Mouse (Mus musculus) limb, embryonic 12.5 days (tissue): ENCODE data around the gene Tmem88b. TPM values are rescaled to one million over a fixed set of nuclear protein-coding genes. Genes with fewer than 3 reads are reported as not detected.
"Not testable (repeated sequence)": the region's sequence is repeated elsewhere in the genome, so short reads cannot be mapped to it uniquely, and the experiment has no call there.

Experiments
- ATAC-seq: fragments of 200-750 bp; cut with Nextera tagmentation; 2 replicates; pipeline ENCODE4 v1.8.0; 2017; ENCODE audit warnings: low read depth, moderate TSS enrichment; ENCODE audit not compliant: insufficient number of reproducible peaks, insufficient read depth, low FRiP score, low TSS enrichment
- H3K27ac ChIP-seq: fragments of 300-500 bp; sonication (generic); 2 replicates; pipeline ENCODE4 v1.5.1; 2016; ENCODE audit warnings: mild to moderate bottlenecking, moderate library complexity
- H3K27me3 ChIP-seq: fragments of 300-500 bp; sonication (generic); 2 replicates; pipeline ENCODE4 v1.6.1; 2016; ENCODE audit warnings: mild to moderate bottlenecking, moderate library complexity
- H3K36me3 ChIP-seq: fragments of 300-500 bp; sonication (generic); 2 replicates; pipeline ENCODE4 v1.6.1; 2016; ENCODE audit warnings: mild to moderate bottlenecking, moderate library complexity
- H3K4me1 ChIP-seq: fragments of 300-500 bp; sonication (generic); replicated peaks from 2 replicates; pipeline ENCODE4 v1.6.1; 2016
- H3K4me2 ChIP-seq: fragments of 300-500 bp; sonication (generic); 2 replicates; pipeline ENCODE4 v1.6.1; 2016; ENCODE audit warnings: mild to moderate bottlenecking, moderate library complexity
- H3K4me3 ChIP-seq: fragments of 300-500 bp; sonication (generic); replicated peaks from 2 replicates; pipeline ENCODE4 v1.5.1; 2016; ENCODE audit warnings: mild to moderate bottlenecking
- H3K9ac ChIP-seq: fragments of 300-500 bp; sonication (generic); replicated peaks from 2 replicates; pipeline ENCODE4 v1.6.1; 2016; ENCODE audit warnings: mild to moderate bottlenecking, moderate library complexity
- H3K9me3 ChIP-seq: fragments of 300-500 bp; sonication (generic); 2 replicates; pipeline ENCODE4 v1.6.1; 2016; ENCODE audit warnings: mild to moderate bottlenecking, moderate library complexity
- WGBS: fragments of 180-500 bp; shearing (Covaris S2); methylation state at CpG from one replicate; pipeline ENCODE4 v1.1.7; 2016; 5-methylcytosine and 5-hydroxymethylcytosine counted together
- polyA plus RNA-seq: library from polyadenylated mRNA; unstranded; fragments of >200 nt; fragmentation: Nextera tagmentation; extraction: Ambion mirVana; gene quantifications from 2 replicates; pipeline ENCODE4 v1.2.1, GENCODE M21; 2016

Gene Tmem88b
- polyA plus RNA-seq, 1 experiment from 2014 or later, result 0.50 TPM

- not testable (repeated sequence) for H3K9ac ChIP-seq, H3K27ac ChIP-seq, H3K9me3 ChIP-seq, H3K4me3 ChIP-seq, H3K4me1 ChIP-seq, H3K4me2 ChIP-seq, ATAC-seq, H3K36me3 ChIP-seq
- H3K27me3 ChIP-seq, result peaks cover 18% of the 10 kb centered on the region
- WGBS, result 81% methylated on average over 4 of the region's 4 CpGs
These were observed 3.2 kb upstream of the Tmem88b start for GRCm38 (mm10) chr4:155788833-155789232.

DNA sequence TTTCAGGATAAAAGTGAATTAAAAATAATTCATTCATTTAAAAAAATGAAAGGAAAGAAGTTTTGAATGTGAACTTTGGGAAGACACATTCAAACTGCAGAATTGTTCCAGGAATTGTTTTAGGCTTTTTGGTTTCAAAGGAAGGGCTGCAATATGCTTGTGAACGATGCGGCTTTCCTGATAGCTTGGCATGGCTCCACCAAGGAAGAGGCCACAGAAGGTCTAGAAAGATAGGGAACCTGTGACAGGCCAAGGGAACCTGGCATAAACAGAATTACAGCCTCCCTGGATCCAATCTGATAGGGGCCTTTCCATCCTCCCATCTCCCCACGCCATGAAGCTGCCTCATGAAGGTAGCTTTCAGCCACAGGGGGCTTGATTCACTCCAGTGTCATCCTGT is 2.6 kb upstream of the Tmem88b start:
- no peak overlapping the region for H3K4me2 ChIP-seq
- WGBS, result 72% methylated on average over 3 of the region's 3 CpGs

DNA sequence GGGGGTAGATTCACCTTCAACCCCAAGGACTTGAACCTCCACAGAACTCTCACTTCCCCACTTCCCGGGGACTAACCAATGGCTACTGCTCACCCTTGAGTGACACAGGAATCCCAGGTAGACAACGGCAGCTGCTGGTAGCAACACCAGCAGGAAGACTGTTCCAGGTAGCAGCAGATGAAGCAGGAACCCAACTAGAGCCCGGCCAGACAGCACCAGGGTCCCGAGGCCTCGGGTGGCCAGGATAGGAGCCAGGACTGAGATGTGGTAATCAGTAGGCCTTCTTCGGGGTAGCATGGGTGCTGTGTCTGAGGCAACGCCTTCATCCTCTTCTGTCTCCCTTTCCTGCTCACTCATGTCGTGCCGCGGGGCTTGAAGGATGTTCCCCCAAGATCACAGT is 428 bp downstream of the Tmem88b start:
- H3K4me1 ChIP-seq, result peaks cover 13% of the 10 kb centered on the region
- no peak overlapping the region for H3K4me3 ChIP-seq
- H3K36me3 ChIP-seq, result no peaks in the 10 kb centered on the region
- H3K4me2 ChIP-seq, result peak overlapping the region; percentile 71; the same call in 1 of the 2 replicates
- no peaks in the 10 kb centered on the region for H3K27me3 ChIP-seq
- WGBS, result 80% methylated on average over 10 of the region's 10 CpGs
- H3K27ac ChIP-seq, result peak overlapping the region; percentile 35; the same call in 1 of the 2 replicates
- H3K9me3 ChIP-seq, result no peaks in the 10 kb centered on the region
- 0 out of 2 replicates have a peak overlapping the region, but pooled peaks have one; percentile 31 for H3K9ac ChIP-seq
- ATAC-seq, result no peak

More for the DNA sequence above, 2.6 kb upstream of the Tmem88b start:
- Histone ChIP-seq H3K9me3 (no peaks in the 10 kb centered on the region), H3K27me3 (peaks cover 18% of the 10 kb centered on the region), H3K27ac (no peak overlapping the region), H3K4me3 (no peak overlapping the region), H3K9ac (no peak overlapping the region), H3K36me3 (no peaks in the 10 kb centered on the region), H3K4me1 (peaks cover 9% of the 10 kb centered on the region)
- ATAC-seq, result no peak

- WGBS, result under 1% methylated on average over 52 of the region's 52 CpGs
- ATAC-seq, result peak; percentile 70
- Histone ChIP-seq H3K9ac (peak overlapping the region; percentile 80), H3K4me3 (peak overlapping the region; percentile 61), H3K4me2 (peak overlapping the region; percentile 71), H3K36me3 (no peaks in the 10 kb centered on the region), H3K4me1 (peaks cover 13% of the 10 kb centered on the region), H3K27ac (peak overlapping the region; percentile 74), H3K27me3 (no peaks in the 10 kb centered on the region), H3K9me3 (no peaks in the 10 kb centered on the region)
These were observed 1.5 kb downstream of the Tmem88b start for GRCm38 (mm10) chr4:155784081-155784701.

GRCm38 (mm10) chr4:155783486-155784080 is 2.1 kb downstream of the Tmem88b start:
- Histone ChIP-seq H3K4me3 (peak overlapping the region; percentile 61), H3K27ac (peak overlapping the region; percentile 74), H3K9ac (peak overlapping the region; percentile 80; the same call in 1 of the 2 replicates), H3K4me1 (peaks cover 13% of the 10 kb centered on the region), H3K9me3 (no peaks in the 10 kb centered on the region), H3K36me3 (no peaks in the 10 kb centered on the region), H3K27me3 (no peaks in the 10 kb centered on the region), H3K4me2 (peak overlapping the region; percentile 71)
- ATAC-seq, result no peak
- WGBS, result 47% methylated on average over 16 of the region's 16 CpGs

DNA sequence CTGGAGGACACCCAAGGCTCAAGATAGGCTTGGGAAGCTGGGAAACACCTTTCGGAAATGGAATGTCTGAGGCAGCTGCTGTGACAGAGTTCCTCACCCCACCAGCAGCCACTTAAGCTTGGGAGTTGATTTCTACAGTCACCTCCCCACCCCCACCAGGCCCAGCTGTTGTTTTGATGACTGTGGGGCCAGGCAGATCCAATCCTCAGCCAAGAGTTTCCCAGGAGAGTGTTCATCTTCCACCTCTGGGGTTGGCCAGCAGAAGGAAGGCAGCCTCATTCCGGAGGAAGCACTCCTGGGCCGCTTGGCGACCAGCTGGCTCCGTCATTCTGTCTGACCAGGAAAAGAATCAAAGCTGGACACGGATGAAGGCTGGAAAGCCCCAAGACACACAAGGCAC is 4.8 kb downstream of the Tmem88b start:
- Histone ChIP-seq H3K36me3 (no peaks in the 10 kb centered on the region), H3K4me1 (peaks cover 13% of the 10 kb centered on the region), H3K4me2 (no peak overlapping the region), H3K27ac (0 out of 2 replicates have a peak overlapping the region, but pooled peaks have one; percentile 41), H3K9ac (0 out of 2 replicates have a peak overlapping the region, but pooled peaks have one; percentile 27), H3K9me3 (no peaks in the 10 kb centered on the region), H3K4me3 (no peak overlapping the region), H3K27me3 (no peaks in the 10 kb centered on the region; the same call in 1 of the 2 replicates)
- 0 out of 2 replicates have a peak, but pooled peaks have one; percentile 33 for ATAC-seq
- WGBS, result 22% methylated on average over 6 of the region's 6 CpGs

GRCm38 (mm10) chr4:155779498-155779897 is 6.2 kb downstream of the Tmem88b start:
- H3K27me3 ChIP-seq, result peaks cover 10% of the 10 kb centered on the region
- H3K4me1 ChIP-seq, result peaks cover 18% of the 10 kb centered on the region
- H3K27ac ChIP-seq, result no peak overlapping the region
- WGBS, result 84% methylated on average over 4 of the region's 4 CpGs
- no peak for ATAC-seq
- H3K4me2 ChIP-seq, result no peak overlapping the region
- H3K36me3 ChIP-seq, result no peaks in the 10 kb centered on the region
- no peaks in the 10 kb centered on the region for H3K9me3 ChIP-seq
- H3K4me3 ChIP-seq, result no peak overlapping the region
- no peak overlapping the region for H3K9ac ChIP-seq

GRCm38 (mm10) chr4:155777816-155778215 is 7.9 kb downstream of the Tmem88b start:
- ATAC-seq, result no peak
- Histone ChIP-seq H3K9me3 (no peaks in the 10 kb centered on the region), H3K36me3 (no peaks in the 10 kb centered on the region), H3K4me3 (no peak overlapping the region), H3K4me2 (no peak overlapping the region), H3K4me1 (peaks cover 24% of the 10 kb centered on the region; the same call in 1 of the 2 replicates), H3K27ac (no peak overlapping the region), H3K9ac (no peak overlapping the region), H3K27me3 (peaks cover 20% of the 10 kb centered on the region)
- 78% methylated on average over 2 of the region's 2 CpGs for whole genome bisulfite sequencing

- peaks cover 24% of the 10 kb centered on the region; the same call in 1 of the 2 replicates for H3K4me1 ChIP-seq
- H3K36me3 ChIP-seq, result no peaks in the 10 kb centered on the region
- no peak overlapping the region for H3K4me3 ChIP-seq
- H3K9ac ChIP-seq, result no peak overlapping the region
- ATAC-seq, result no peak
- H3K9me3 ChIP-seq, result no peaks in the 10 kb centered on the region
- peaks cover 30% of the 10 kb centered on the region for H3K27me3 ChIP-seq
- no peak overlapping the region for H3K4me2 ChIP-seq
- 55% methylated on average over 2 of the region's 2 CpGs for WGBS
- no peak overlapping the region for H3K27ac ChIP-seq
These were observed 8.9 kb downstream of the Tmem88b start for GRCm38 (mm10) chr4:155776704-155777335.

DNA sequence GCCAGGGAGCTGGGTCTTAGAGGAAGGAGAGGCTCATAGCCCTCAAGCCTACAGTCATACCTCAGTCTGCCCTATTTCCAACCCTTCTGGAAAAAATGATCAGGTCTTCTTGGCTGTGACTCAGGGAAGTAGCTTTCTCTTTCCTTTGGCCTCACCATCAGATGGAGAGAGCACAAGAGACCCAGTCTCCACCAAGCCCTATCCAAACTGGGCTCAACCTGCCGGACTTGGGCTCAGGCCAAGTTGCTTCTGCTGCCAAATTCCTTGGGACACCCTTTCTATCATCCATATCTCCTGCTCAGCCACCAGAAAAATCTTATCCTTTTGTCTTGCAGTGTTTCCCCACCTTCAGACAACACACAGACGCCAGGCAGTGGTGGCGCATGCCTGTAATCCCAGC is 9.8 kb downstream of the Tmem88b start:
- ATAC-seq, result no peak
- WGBS, result 86% methylated on average over 3 of the region's 3 CpGs
- Histone ChIP-seq H3K9ac (no peak overlapping the region; the same call in 1 of the 2 replicates), H3K36me3 (no peaks in the 10 kb centered on the region), H3K4me3 (no peak overlapping the region), H3K4me1 (peaks cover 22% of the 10 kb centered on the region; the same call in 1 of the 2 replicates), H3K4me2 (no peak overlapping the region), H3K9me3 (no peaks in the 10 kb centered on the region), H3K27ac (no peak overlapping the region), H3K27me3 (peaks cover 38% of the 10 kb centered on the region)
